Mouse (Mus musculus): ENCODE results near the gene Tbx21.

Tbx21 gene

DNA sequence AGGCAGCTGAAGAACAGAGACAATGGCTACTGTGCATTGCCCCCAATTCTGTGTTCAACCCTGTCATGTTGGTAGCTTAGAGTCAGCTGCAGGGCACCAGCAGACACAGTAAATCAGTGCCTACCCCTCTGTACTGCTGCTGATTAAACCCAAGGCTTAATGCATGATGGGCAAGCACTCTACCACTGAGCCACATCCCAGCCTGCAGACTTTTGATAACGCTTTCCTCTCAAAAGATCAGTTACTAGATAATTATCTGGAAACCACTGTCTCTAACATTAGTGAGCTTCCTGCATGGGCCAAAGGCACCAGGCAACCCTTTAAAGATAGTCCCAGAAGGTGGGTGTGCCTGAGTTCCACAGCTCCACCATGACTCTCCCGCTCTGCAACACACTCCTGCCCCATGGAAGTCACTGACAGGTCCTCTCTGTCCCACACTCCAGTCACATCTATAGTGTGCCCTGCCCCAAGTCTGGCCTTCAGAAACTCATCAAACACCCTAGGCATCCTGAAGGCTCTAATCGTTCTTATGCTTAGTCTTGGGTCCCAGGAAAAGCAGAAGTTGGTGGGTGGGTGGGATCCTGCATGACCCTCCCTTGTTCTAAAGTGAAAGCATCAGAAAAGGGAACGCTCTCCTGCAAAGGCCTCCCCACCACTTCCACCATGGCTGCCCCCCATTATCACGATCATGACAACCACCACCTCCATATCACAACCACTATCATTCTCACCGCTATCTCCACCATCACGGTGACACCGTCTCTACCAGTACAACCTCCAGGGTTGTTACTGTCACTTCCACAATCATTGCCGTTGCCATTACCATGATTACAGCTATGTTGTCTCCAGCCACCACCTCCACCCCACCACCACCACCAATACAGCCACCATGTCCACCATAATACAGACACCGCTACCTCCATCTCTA lies 11.7 kb downstream of the Tbx21 start:
- in situ Hi-C loops (cut with MboI; ENCODE audit: low pct_unique_long_range_greater_than_20kb in 1 of 2, low sequenced_read_pairs in 2 of 2, unreplicated experiment in 1 of 2), result no loop called here

- in situ Hi-C loops (cut with MboI; ENCODE audit: low pct_unique_long_range_greater_than_20kb in 1 of 2, low sequenced_read_pairs in 2 of 2, unreplicated experiment in 1 of 2), result no loop called here
These were observed 13.4 kb downstream of the Tbx21 start for GRCm38 (mm10) chr11:97101722-97102121.

GRCm38 (mm10) chr11:97098791-97099190 lies 16.3 kb downstream of the Tbx21 start:
- in situ Hi-C loops (cut with MboI; ENCODE audit: low pct_unique_long_range_greater_than_20kb in 1 of 2, low sequenced_read_pairs in 2 of 2, unreplicated experiment in 1 of 2), result no loop called here

DNA sequence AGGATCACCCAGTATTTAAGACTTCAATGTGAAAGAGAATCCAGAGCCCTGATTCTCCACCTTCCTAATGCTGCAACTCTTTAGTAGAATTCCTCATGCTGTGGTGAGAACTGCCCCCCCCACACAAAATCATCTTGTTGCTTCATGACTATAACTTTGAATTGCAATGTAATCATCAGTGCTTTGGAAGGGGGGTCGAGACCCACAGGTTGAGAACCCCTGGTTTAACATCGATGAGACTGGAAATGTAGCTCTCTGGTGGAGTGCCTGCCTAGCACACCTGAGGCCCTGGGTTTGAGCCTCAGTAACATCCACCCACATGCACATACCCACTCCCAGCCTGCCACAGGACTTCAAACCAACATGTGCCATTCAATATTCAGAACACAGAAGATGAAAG lies 20.5 kb downstream of the Tbx21 start:
- in situ Hi-C loops (cut with MboI; ENCODE audit: low pct_unique_long_range_greater_than_20kb in 1 of 2, low sequenced_read_pairs in 2 of 2, unreplicated experiment in 1 of 2), result no loop called here

- in situ Hi-C loops (cut with MboI; ENCODE audit: low pct_unique_long_range_greater_than_20kb in 1 of 2, low sequenced_read_pairs in 2 of 2, unreplicated experiment in 1 of 2), result loop anchor here in 1 of 2 experiments (5.0 kb wide), 1 partner anchor 106 kb away; no protein-coding TSS in a partner anchor
These were observed 28.8 kb downstream of the Tbx21 start for GRCm38 (mm10) chr11:97086365-97086764.

DNA sequence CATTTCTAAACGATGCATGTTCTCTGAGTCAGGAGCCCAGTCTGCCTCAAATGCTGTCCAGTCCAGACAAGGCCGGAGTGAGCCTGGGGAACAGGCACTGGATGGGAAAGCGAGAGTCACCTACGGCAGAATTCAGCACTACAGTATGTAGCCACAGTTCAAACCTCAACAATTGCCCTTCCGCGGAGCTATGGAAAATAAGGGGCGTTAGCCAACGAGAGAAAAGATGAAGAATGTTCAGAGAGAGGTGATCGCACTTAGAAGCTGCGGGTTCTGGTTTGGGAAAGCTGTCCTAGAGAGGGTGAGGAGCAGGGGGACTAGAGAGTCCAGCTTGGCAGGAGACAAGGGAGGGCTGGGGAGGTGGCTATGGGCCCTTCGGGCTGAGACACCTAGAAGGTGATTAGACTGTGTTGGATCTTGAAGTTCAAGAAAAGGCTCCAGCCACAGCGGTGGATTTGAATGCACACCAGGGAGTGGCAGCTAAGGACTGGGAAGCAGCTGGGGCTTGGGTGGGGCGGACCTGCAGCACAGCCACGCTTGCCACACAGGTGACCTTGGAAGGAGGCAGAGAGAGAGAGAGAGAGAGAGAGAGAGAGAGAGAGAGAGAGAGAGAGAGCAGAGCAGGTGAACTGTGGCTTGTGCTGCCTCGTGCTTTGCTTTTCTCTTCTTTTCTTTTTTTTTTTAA lies 30.2 kb downstream of the Tbx21 start:
- in situ Hi-C loops (cut with MboI; ENCODE audit: low pct_unique_long_range_greater_than_20kb in 1 of 2, low sequenced_read_pairs in 2 of 2, unreplicated experiment in 1 of 2), result loop anchor here in 1 of 2 experiments (5.0 kb wide), 1 partner anchor 107 kb away; no protein-coding TSS in a partner anchor

DNA sequence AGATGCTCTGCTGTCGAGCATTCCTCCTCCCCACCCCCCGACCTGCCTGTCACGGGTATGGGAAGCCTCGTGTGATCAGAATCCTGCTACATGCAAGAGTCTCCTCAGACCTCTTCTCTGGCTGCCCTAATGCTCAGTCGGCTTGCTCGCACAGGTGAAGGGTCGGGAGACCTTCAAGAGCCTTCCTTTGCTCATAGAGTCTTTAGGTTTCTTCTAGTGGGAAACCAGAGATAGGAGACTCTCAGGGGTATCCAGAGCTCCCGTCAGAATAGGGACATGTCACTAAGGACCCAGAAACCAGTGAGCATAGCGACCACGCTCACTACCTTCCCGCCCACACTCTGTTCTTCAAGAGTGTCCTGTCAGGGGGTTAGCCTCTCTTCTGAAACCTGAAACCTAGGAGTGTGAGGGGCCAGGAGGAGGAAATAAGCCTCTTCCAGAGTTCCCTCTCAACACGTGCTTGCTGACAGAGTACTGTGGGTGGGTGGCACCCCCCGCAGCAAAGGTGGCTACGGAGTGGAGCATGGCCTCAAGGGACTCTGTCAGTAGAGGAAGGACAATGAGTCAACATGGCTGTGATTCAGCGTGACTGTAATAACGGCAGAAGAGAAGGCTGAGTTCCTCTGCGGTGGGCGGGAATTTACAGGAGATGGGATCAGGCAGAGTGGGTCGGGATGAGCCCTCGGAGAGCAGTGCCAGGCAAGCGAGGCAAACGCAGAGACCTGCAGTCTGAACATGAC lies 31.6 kb downstream of the Tbx21 start:
- in situ Hi-C loops (cut with MboI; ENCODE audit: low pct_unique_long_range_greater_than_20kb in 1 of 2, low sequenced_read_pairs in 2 of 2, unreplicated experiment in 1 of 2), result no loop called here

DNA sequence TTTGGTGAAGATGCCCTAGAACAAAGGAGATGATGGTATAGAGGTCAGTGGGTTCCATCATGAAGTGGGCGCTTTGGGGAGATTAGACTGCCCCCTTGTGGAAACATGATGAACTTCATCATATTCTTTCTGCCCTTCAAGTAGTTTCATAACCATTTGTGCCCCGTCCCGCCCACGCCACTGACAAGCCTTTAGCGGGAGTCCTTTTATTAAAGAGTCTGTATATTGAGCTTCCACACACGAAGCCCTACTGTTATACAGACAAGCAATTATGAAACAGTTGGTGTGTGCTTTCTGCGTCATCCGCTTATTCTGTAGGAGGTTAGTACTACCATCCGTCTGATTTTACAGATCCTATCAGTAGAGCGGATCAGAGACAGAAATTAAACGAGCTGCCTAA lies 32.2 kb downstream of the Tbx21 start:
- in situ Hi-C loops (cut with MboI; ENCODE audit: low pct_unique_long_range_greater_than_20kb in 1 of 2, low sequenced_read_pairs in 2 of 2, unreplicated experiment in 1 of 2), result no loop called here

- in situ Hi-C loops (cut with MboI; ENCODE audit: low pct_unique_long_range_greater_than_20kb in 1 of 2, low sequenced_read_pairs in 2 of 2, unreplicated experiment in 1 of 2), result no loop called here
These were observed 34.8 kb downstream of the Tbx21 start for GRCm38 (mm10) chr11:97080291-97080690.

DNA sequence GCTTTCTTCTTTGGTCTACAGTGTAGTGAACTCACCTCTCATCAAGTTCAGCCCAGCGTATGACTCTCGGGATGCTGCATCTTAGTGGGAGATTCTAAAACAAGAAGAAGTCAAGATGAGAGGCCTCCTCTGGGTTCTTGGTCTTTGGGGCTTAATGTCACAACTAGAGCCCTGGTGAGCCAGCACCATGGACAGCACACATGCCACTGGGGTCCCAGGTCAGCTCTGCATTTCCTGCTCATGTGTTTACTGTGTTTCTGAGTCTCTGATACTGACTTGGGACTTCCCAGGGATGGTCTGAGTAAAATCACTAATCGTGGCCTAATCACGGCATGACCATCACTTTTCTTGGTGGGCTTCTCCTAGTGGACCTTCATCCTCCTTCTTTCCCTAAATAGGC lies 36.4 kb downstream of the Tbx21 start:
- in situ Hi-C loops (cut with MboI; ENCODE audit: low pct_unique_long_range_greater_than_20kb in 1 of 2, low sequenced_read_pairs in 2 of 2, unreplicated experiment in 1 of 2), result no loop called here

DNA sequence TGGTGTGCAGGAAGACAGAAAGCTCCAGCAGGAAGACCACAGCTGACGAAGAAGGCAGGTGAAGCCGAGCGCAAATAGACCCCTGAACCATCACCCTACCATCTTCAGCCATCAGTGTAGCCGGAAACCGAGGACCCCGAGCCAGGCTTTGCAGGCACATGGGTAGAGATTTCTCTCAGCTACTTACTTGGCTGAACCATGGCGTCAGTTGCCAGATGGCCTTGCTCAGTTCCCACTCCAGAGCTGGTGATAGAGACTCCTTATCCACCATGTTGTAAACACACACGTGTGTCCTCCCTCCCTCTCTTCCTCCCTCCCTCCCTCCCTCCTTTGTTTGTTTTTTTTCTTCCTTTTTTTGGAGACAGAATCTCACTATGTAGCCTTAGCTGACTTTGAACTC lies 40.9 kb downstream of the Tbx21 start:
- in situ Hi-C loops (cut with MboI; ENCODE audit: low pct_unique_long_range_greater_than_20kb in 1 of 2, low sequenced_read_pairs in 2 of 2, unreplicated experiment in 1 of 2), result no loop called here

GRCm38 (mm10) chr11:97072533-97072932 lies 42.6 kb downstream of the Tbx21 start:
- in situ Hi-C loops (cut with MboI; ENCODE audit: low pct_unique_long_range_greater_than_20kb in 1 of 2, low sequenced_read_pairs in 2 of 2, unreplicated experiment in 1 of 2), result no loop called here

DNA sequence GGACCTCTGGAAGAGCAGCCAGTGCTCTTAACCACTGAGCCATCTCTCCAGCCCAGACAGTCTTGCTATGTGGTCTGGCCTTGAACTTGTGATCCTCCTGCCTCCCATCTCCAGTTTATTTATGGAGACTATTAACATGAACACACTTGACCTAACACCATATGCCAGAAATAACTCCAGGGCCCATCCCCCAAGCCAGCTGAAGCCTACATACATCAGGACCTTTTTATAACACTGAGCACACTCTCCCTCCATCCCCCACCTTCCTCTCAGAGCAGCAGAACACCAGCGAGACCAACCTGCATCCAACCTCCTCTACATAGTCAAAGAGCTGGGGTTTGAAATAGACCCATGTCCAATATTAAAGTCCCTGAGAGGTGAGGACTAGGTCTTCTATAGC lies 44.0 kb downstream of the Tbx21 start:
- in situ Hi-C loops (cut with MboI; ENCODE audit: low pct_unique_long_range_greater_than_20kb in 1 of 2, low sequenced_read_pairs in 2 of 2, unreplicated experiment in 1 of 2), result no loop called here

GRCm38 (mm10) chr11:97069770-97070169 lies 45.4 kb downstream of the Tbx21 start:
- in situ Hi-C loops (cut with MboI; ENCODE audit: low pct_unique_long_range_greater_than_20kb in 1 of 2, low sequenced_read_pairs in 2 of 2, unreplicated experiment in 1 of 2), result no loop called here

DNA sequence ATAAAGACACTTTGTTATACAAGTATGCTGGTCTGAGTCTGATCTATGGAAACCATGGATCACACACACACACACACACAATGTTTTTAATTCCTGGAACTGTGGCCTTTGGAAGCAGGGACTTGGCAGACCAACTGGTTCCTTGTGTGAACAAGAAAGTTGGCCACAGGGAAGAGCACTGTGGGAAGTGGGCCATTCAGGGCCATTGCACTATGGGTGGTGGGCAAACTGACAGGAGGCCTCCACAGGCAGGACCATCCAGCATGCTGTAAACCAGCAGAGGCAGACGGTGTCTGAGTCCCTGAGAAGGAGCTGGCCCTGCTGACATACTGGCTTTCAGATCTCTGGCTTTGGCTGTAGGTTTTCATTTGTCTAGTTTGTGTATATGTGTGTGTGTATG lies 45.8 kb downstream of the Tbx21 start:
- in situ Hi-C loops (cut with MboI; ENCODE audit: low pct_unique_long_range_greater_than_20kb in 1 of 2, low sequenced_read_pairs in 2 of 2, unreplicated experiment in 1 of 2), result no loop called here

DNA sequence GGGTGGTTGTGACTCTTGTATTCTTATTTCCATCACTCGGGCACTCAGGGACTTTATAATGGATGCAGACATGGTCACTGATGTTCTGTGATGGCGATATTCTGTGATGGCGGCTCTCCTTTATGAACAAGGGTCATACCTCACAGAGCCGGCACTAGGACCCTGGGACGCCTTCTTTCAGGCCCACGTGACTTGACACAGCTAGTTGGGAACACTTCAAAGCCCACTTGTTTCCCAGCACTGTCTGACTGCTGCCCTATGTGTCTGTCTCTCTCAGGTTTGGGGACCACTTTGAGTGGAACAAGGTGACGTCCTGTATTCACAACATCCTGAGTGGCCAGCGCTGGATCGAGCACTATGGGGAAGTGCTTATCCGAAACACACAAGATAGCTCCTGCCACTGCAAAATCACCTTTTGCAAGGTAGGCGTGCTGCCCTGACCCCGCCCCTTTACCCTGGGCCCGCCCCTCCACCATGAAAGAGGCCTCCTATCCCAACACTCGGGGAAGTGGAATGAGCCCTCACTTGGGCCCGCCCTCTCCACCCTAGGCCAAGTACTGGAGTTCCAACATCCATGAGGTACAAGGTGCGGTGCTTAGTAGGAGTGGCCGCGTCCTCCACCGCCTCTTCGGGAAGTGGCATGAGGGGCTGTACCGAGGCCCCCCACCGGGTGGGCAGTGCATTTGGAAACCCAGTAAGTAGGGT lies 48.3 kb downstream of the Tbx21 start:
- in situ Hi-C loops (cut with MboI; ENCODE audit: low pct_unique_long_range_greater_than_20kb in 1 of 2, low sequenced_read_pairs in 2 of 2, unreplicated experiment in 1 of 2), result no loop called here

- in situ Hi-C loops (cut with MboI; ENCODE audit: low pct_unique_long_range_greater_than_20kb in 1 of 2, low sequenced_read_pairs in 2 of 2, unreplicated experiment in 1 of 2), result no loop called here
These were observed 49.4 kb downstream of the Tbx21 start for GRCm38 (mm10) chr11:97065538-97066295.

- in situ Hi-C loops (cut with MboI; ENCODE audit: low pct_unique_long_range_greater_than_20kb in 1 of 2, low sequenced_read_pairs in 2 of 2, unreplicated experiment in 1 of 2), result no loop called here
These were observed 51.2 kb downstream of the Tbx21 start for GRCm38 (mm10) chr11:97063921-97064295.

Measured in mouse embryonic stem cell (cell line).